10 mouse cellular contexts compared by ENCODE assay signal in the genomic region with DNA sequence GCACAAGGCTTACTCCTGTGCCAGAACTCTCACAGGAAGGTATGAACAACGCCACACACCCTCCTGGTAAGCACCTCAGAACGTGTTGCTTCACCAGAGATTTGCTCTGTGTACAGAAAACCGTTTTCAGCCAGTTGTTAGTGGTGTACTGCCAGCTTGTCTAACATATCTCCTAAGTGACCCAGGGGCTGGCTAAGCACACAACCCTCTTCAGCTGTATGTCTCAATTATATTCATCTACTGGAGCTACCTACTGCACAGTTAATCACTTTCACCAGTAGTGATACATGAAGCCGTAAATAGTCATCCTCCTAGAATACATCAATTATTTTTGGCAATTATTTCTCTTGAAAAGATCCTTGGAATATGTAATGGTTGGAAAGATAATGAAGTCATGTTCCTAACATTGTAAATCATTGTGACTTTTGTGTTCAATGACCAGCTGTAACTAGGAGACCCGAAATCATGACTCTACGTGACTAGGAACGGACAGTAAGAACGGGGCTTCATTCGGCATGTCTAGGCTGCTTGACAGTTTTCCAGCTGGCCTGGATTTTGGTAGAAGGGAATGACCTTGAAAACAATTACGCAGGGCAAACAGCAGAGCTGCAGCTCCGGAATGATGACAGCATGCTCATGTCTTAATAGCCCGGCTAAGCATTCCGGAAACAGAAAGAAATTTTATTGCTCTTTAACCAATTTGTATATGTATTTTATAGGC.
DNase-seq lines count a peak whose midpoint lies in the region; ATAC-seq and TF ChIP-seq lines count a peak whose summit lies in the region.
"Had no signal": no experiment of that assay in that cellular context is flagged by ENCODE, and none has a peak within 500 bp of the region (broad histone marks: within the 10 kb centered on the region; RNA-seq: fewer than 3 reads in every experiment).

No protein-coding gene starts in this region.

- H3K27me3 ChIP-seq in hindbrain, embryonic 14.5 days (ENCODE audit: control insufficient read depth, insufficient read depth, low read length) = no peaks in the 10 kb centered on the region
- no peaks in the 10 kb centered on the region for H3K27me3 ChIP-seq in hindbrain, embryonic 12.5 days
- H3K27me3 ChIP-seq in kidney, postnatal 0 days (ENCODE audit: insufficient read depth, low read length) = no peaks in the 10 kb centered on the region
- H3K27me3 ChIP-seq: CH12.LX; limb, embryonic 12.5 days had no signal

- WGBS in hindbrain, embryonic 14.5 days = 58% methylated on average over 13 of the region's 13 CpGs
- 81% methylated on average over 13 of the region's 13 CpGs for WGBS in hindbrain, embryonic 12.5 days
- WGBS in kidney, postnatal 0 days = 62% methylated on average over 13 of the region's 13 CpGs

- DNase-seq in hindbrain, embryonic 14.5 days (ENCODE audit: low spot score) = peak; percentile 53
- peak; percentile 6 for DNase-seq in urinary bladder, postnatal 25 days (ENCODE audit: low spot score)
- no peak for DNase-seq in urinary bladder, adult 2 months (ENCODE audit: low spot score)
- DNase-seq in kidney, postnatal 0 days (ENCODE audit: low spot score) = peak; percentile 83
- no peak for DNase-seq in frontal cortex, postnatal 10 days (ENCODE audit: low spot score in 2 of 2)
- no peak for DNase-seq in layer of hippocampus, adult 11-12 months (ENCODE audit: low spot score)
- no peak for DNase-seq in thymus, postnatal 25 days

- no peak for ATAC-seq in hindbrain, embryonic 14.5 days (ENCODE audit: low FRiP score)
- ATAC-seq in hindbrain, embryonic 12.5 days (ENCODE audit: low FRiP score) = no peak
- no peak for ATAC-seq in kidney, postnatal 0 days (replicated peaks; ENCODE audit: low FRiP score, low read depth)

- no peak overlapping the region for H3K9ac ChIP-seq in hindbrain, embryonic 14.5 days
- no peak overlapping the region for H3K9ac ChIP-seq in hindbrain, embryonic 12.5 days
- H3K9ac ChIP-seq in kidney, postnatal 0 days (ENCODE audit: low read depth, low read length) = no peak overlapping the region
- H3K9ac ChIP-seq: limb, embryonic 12.5 days had no signal

- H3K4me2 ChIP-seq in hindbrain, embryonic 14.5 days (replicated peaks) = no peak overlapping the region
- no peak overlapping the region for H3K4me2 ChIP-seq in hindbrain, embryonic 12.5 days (replicated peaks)
- H3K4me2 ChIP-seq in kidney, postnatal 0 days (ENCODE audit: low read length) = no peak overlapping the region
- H3K4me2 ChIP-seq: limb, embryonic 12.5 days had no signal

- no peak overlapping the region for H3K4me3 ChIP-seq in hindbrain, embryonic 14.5 days (replicated peaks; ENCODE audit: low read length)
- no peak overlapping the region for H3K4me3 ChIP-seq in hindbrain, embryonic 12.5 days
- no peak overlapping the region for H3K4me3 ChIP-seq in kidney, postnatal 0 days (replicated peaks; ENCODE audit: low read depth, low read length)
- H3K4me3 ChIP-seq: limb, embryonic 12.5 days had no signal

- no peaks in the 10 kb centered on the region for H3K36me3 ChIP-seq in hindbrain, embryonic 14.5 days (replicated peaks; ENCODE audit: control insufficient read depth, insufficient read depth)
- H3K36me3 ChIP-seq in hindbrain, embryonic 12.5 days = no peaks in the 10 kb centered on the region
- H3K36me3 ChIP-seq in kidney, postnatal 0 days (ENCODE audit: insufficient read depth, low read length) = no peaks in the 10 kb centered on the region
- H3K36me3 ChIP-seq: limb, embryonic 12.5 days had no signal

- H3K27ac ChIP-seq in hindbrain, embryonic 14.5 days = no peak overlapping the region
- H3K27ac ChIP-seq in hindbrain, embryonic 12.5 days = no peak overlapping the region
- no peak overlapping the region for H3K27ac ChIP-seq in kidney, postnatal 0 days
- H3K27ac ChIP-seq: limb, embryonic 12.5 days had no signal

- H3K9me3 ChIP-seq in hindbrain, embryonic 14.5 days (ENCODE audit: control insufficient read depth, low read length) = no peaks in the 10 kb centered on the region
- H3K9me3 ChIP-seq in hindbrain, embryonic 12.5 days (replicated peaks) = no peaks in the 10 kb centered on the region
- no peaks in the 10 kb centered on the region for H3K9me3 ChIP-seq in kidney, postnatal 0 days (replicated peaks; ENCODE audit: low read length)

- H3K4me1 ChIP-seq in hindbrain, embryonic 14.5 days (replicated peaks; ENCODE audit: control insufficient read depth, insufficient read depth, low read length) = no peaks in the 10 kb centered on the region
- H3K4me1 ChIP-seq in hindbrain, embryonic 12.5 days = no peaks in the 10 kb centered on the region
- no peaks in the 10 kb centered on the region for H3K4me1 ChIP-seq in kidney, postnatal 0 days (replicated peaks; ENCODE audit: insufficient read depth, low read length)
- H3K4me1 ChIP-seq: limb, embryonic 12.5 days had no signal

- TF ChIP-seq CTCF in kidney, postnatal 0 days (IDR thresholded peaks at IDR 0.05; ENCODE audit: low read depth) = no peak

Comparison
In these comparisons a context has a peak if more than half of its experiments do, and no peak if none do; other contexts are left out.
1. DNase-seq: peak in hindbrain, embryonic 14.5 days (single experiment), urinary bladder, postnatal 25 days (single experiment) and kidney, postnatal 0 days (single experiment); none in urinary bladder, adult 2 months (single experiment), frontal cortex, postnatal 10 days (0 of 2), layer of hippocampus, adult 11-12 months (single experiment) and thymus, postnatal 25 days (single experiment).